In the genomic region with DNA sequence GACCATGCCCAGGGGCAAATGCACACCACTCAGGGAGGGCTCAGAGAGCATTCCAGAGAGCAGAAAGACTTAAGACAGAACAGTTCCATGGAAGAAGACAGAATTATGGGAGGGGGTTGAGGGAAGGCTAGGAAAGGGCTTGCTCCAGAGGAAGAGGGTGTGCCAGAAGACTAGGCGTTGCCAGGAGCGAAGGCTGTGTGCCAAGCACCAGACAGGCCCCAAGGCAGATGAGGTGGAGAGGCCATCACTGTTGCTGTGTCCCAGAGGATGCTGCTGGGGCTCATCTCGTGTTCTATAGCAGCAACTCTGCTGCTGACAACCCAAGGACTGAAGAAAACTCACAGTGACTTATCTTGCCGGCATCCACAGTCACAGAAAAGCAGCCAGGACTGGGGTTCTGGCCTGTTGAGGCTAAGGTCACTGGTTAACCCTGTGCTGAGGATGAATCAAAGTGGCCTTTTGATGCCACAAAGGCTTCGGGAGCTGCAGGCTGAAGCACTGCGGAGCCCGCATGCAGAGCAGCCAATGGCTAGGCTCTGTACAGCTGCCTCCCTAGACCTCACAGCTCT, we compare ENCODE assay signal across 18 mouse cellular contexts. TPM values are rescaled to one million over a fixed set of nuclear protein-coding genes. Genes with fewer than 3 reads are reported as not detected.
DNase-seq lines count a peak whose midpoint lies in the region; ATAC-seq lines count a peak whose summit lies in the region.
"Had no signal": no experiment of that assay in that cellular context is flagged by ENCODE, and none has a peak within 500 bp of the region (broad histone marks: within the 10 kb centered on the region; RNA-seq: fewer than 3 reads in every experiment).

No protein-coding gene starts in this region.

- 70% methylated on average over 7 of the region's 7 CpGs for WGBS in hindbrain, embryonic 10.5 days
- 65% methylated on average over 7 of the region's 7 CpGs for WGBS in hindbrain, embryonic 16.5 days
- WGBS in heart, embryonic 11.5 days (ENCODE audit: insufficient replicate concordance) = 82% methylated on average over 7 of the region's 7 CpGs

- no peak overlapping the region for H3K9ac ChIP-seq in hindbrain, embryonic 16.5 days (ENCODE audit: low read depth, low read length)
- no peak overlapping the region for H3K9ac ChIP-seq in heart, embryonic 11.5 days (ENCODE audit: low read depth, low read length)
- H3K9ac ChIP-seq: forebrain, embryonic 12.5 days; heart, embryonic 15.5 days had no signal

- no peak overlapping the region for H3K4me2 ChIP-seq in hindbrain, embryonic 16.5 days (ENCODE audit: low read length)
- no peak overlapping the region for H3K4me2 ChIP-seq in heart, embryonic 11.5 days
- H3K4me2 ChIP-seq: forebrain, embryonic 12.5 days; heart, embryonic 15.5 days had no signal

- H3K36me3 ChIP-seq in hindbrain, embryonic 10.5 days = peaks cover 38% of the 10 kb centered on the region
- 0 out of 2 replicates have a peak, but pooled peaks cover 2% of the 10 kb centered on the region for H3K36me3 ChIP-seq in hindbrain, embryonic 16.5 days (ENCODE audit: control insufficient read depth, insufficient read depth, low read length)
- H3K36me3 ChIP-seq in heart, embryonic 11.5 days (ENCODE audit: control insufficient read depth, insufficient read depth, low read length) = peaks cover 2% of the 10 kb centered on the region

- no peak for DNase-seq in hindbrain, embryonic 10.5 days (ENCODE audit: low spot score)
- DNase-seq in adrenal gland, postnatal 10 days = peak; percentile 38
- DNase-seq in adrenal gland, postnatal 36 days = peak; percentile 56
- DNase-seq in cerebellum, postnatal 10 days = peak; percentile 53 to 73
- DNase-seq in gastrocnemius, postnatal 10 days = no peak
- DNase-seq: gastrocnemius, postnatal 14 days; heart, adult 18-20 months; heart, postnatal 4 days; kidney, adult 2 months; kidney, postnatal 10 days; liver; lung, postnatal 10 days; thymus, postnatal 36 days had no signal

- no peak overlapping the region for H3K4me3 ChIP-seq in hindbrain, embryonic 10.5 days
- no peak overlapping the region for H3K4me3 ChIP-seq in hindbrain, embryonic 16.5 days (ENCODE audit: low read length)
- no peak overlapping the region for H3K4me3 ChIP-seq in heart, embryonic 11.5 days (ENCODE audit: low read depth, low read length)
- H3K4me3 ChIP-seq: forebrain, embryonic 12.5 days; heart, embryonic 15.5 days; megakaryocyte, embryonic 14.5 days had no signal

- ATAC-seq in hindbrain, embryonic 16.5 days = no peak
- ATAC-seq in heart, embryonic 11.5 days (replicated peaks; ENCODE audit: insufficient number of reproducible peaks, low FRiP score, low TSS enrichment) = no peak

- peaks cover 38% of the 10 kb centered on the region for H3K4me1 ChIP-seq in hindbrain, embryonic 10.5 days (replicated peaks)
- H3K4me1 ChIP-seq in hindbrain, embryonic 16.5 days (ENCODE audit: control insufficient read depth, insufficient read depth, low read depth, low read length) = peaks cover 8% of the 10 kb centered on the region
- peaks cover 18% of the 10 kb centered on the region for H3K4me1 ChIP-seq in heart, embryonic 11.5 days (ENCODE audit: control insufficient read depth, insufficient read depth, low read length)

- no peaks in the 10 kb centered on the region for H3K9me3 ChIP-seq in hindbrain, embryonic 10.5 days
- no peaks in the 10 kb centered on the region for H3K9me3 ChIP-seq in hindbrain, embryonic 16.5 days (ENCODE audit: control insufficient read depth, low read length)
- H3K9me3 ChIP-seq in heart, embryonic 11.5 days (replicated peaks; ENCODE audit: control insufficient read depth, low read length) = no peaks in the 10 kb centered on the region
- H3K9me3 ChIP-seq: forebrain, embryonic 12.5 days; heart, embryonic 15.5 days; megakaryocyte, embryonic 14.5 days had no signal

- peak overlapping the region; percentile 62 for H3K27ac ChIP-seq in hindbrain, embryonic 10.5 days
- H3K27ac ChIP-seq in hindbrain, embryonic 16.5 days (ENCODE audit: low read depth, low read length) = no peak overlapping the region; the same call in 1 of the 2 replicates
- H3K27ac ChIP-seq in heart, embryonic 11.5 days (ENCODE audit: low read depth, low read length) = no peak overlapping the region
- H3K27ac ChIP-seq: forebrain, embryonic 12.5 days; heart, embryonic 15.5 days had no signal

- no peaks in the 10 kb centered on the region for H3K27me3 ChIP-seq in hindbrain, embryonic 10.5 days (ENCODE audit: insufficient read depth, poor library complexity, severe bottlenecking)
- no peaks in the 10 kb centered on the region for H3K27me3 ChIP-seq in hindbrain, embryonic 16.5 days (replicated peaks; ENCODE audit: control insufficient read depth, insufficient read depth, low read length)
- H3K27me3 ChIP-seq in heart, embryonic 11.5 days (ENCODE audit: control insufficient read depth, insufficient read depth, low read length) = no peaks in the 10 kb centered on the region
- H3K27me3 ChIP-seq: forebrain, embryonic 12.5 days; heart, embryonic 15.5 days had no signal

RNA-seq across cellular contexts. Expression of gene Appl2, which starts 15.6 kb away (rescaled TPM):
- polyA plus RNA-seq in hindbrain, embryonic 10.5 days (2016; fragmentation: Nextera tagmentation; extraction: Ambion mirVana) = 29.6 and 35.2 TPM in 2 replicates
- polyA plus RNA-seq in hindbrain, embryonic 16.5 days (2015; fragmentation: Nextera tagmentation; extraction: Ambion mirVana) = 54.6 and 59.0 TPM in 2 replicates
- total RNA-seq in adrenal gland, postnatal 10 days (2021) = 10 to 100 TPM; 44.3 to 66.3 TPM
- total RNA-seq in adrenal gland, postnatal 36 days (2021) = 100 to 1,000 TPM in 1 of 2 experiments, 10 to 100 TPM in 1; 82.5 to 195 TPM
- 10 to 100 TPM; 21.0 to 29.5 TPM for total RNA-seq in gastrocnemius, postnatal 10 days (2021)
- polyA plus RNA-seq in heart, embryonic 11.5 days (2014; fragmentation: Nextera tagmentation; extraction: Ambion mirVana) = 25.2 and 28.9 TPM in 2 replicates

Comparison
In these comparisons a context has a peak if more than half of its experiments do, and no peak if none do; other contexts are left out.
1. DNase-seq: peak in adrenal gland, postnatal 10 days (single experiment), adrenal gland, postnatal 36 days (2 of 2) and cerebellum, postnatal 10 days (2 of 2); none in hindbrain, embryonic 10.5 days (single experiment) and gastrocnemius, postnatal 10 days (single experiment).